Mouse (Mus musculus) MEL (cell line): ENCODE results near the gene Kcnj4. TPM values are rescaled to one million over a fixed set of nuclear protein-coding genes. Genes with fewer than 3 reads are reported as not detected.

Experiments used
- DNase-seq: peaks from one replicate; pipeline ENCODE4 v3.0.0; 2011; ENCODE audit warnings: low read depth, low spot score
- H3K27ac ChIP-seq: 2 replicates; pipeline ENCODE4 v1.5.1; 2012; ENCODE audit warnings: low read depth, mild to moderate bottlenecking, control low read depth, low read length, moderate library complexity; ENCODE audit not compliant: control insufficient read depth
- H3K27me3 ChIP-seq, 2 experiments: fragments of 150-350 bp in 1 of 2; sonication (generic) in 1 of 2; 2 replicates each; pipeline ENCODE4 v1.6.1; 2012; ENCODE audit warnings: low read length in 2 of 2, mild to moderate bottlenecking in 2 of 2, improper control_type of control experiment in 1 of 2, moderate library complexity in 1 of 2; ENCODE audit not compliant: insufficient read depth in 2 of 2, control insufficient read depth in 1 of 2
- H3K36me3 ChIP-seq, 2 experiments: 2 replicates each; pipeline ENCODE4 v1.6.1; 2012 to 2014; ENCODE audit warnings: low read length in 2 of 2, improper control_type of control experiment in 1 of 2, inconsistent platforms in 1 of 2, mild to moderate bottlenecking in 1 of 2; ENCODE audit not compliant: insufficient read depth in 2 of 2, control insufficient read depth in 1 of 2
- H3K4me1 ChIP-seq, 2 experiments: fragments of 150-350 bp in 1 of 2; sonication (generic) in 1 of 2; 2 replicates each; pipeline ENCODE4 v1.6.1; 2012; ENCODE audit warnings: low read length in 2 of 2, improper control_type of control experiment in 1 of 2, mild to moderate bottlenecking in 1 of 2; ENCODE audit not compliant: insufficient read depth in 2 of 2, control insufficient read depth in 1 of 2
- H3K4me3 ChIP-seq, 2 experiments: fragments of 150-350 bp in 1 of 2; sonication (generic) in 1 of 2; 2 replicates each; pipeline ENCODE4 v1.5.1; 2012; ENCODE audit warnings: low read depth in 2 of 2, low read length in 2 of 2, mild to moderate bottlenecking in 2 of 2, moderate library complexity in 2 of 2, control low read depth in 1 of 2, improper control_type of control experiment in 1 of 2; ENCODE audit not compliant: control insufficient read depth in 1 of 2, insufficient read depth in 1 of 2
- H3K79me2 ChIP-seq: 2 replicates; pipeline ENCODE4 v1.6.1; 2012; ENCODE audit warnings: mild to moderate bottlenecking, low read length, moderate library complexity; ENCODE audit not compliant: control insufficient read depth, poor library complexity, insufficient read depth
- H3K9ac ChIP-seq: 2 replicates; pipeline ENCODE4 v1.6.1; 2012; ENCODE audit warnings: low read depth, mild to moderate bottlenecking, control low read depth, low read length, moderate library complexity; ENCODE audit not compliant: control insufficient read depth, poor library complexity, severe bottlenecking
- H3K9me3 ChIP-seq: fragments of 150-350 bp; sonication (generic); replicated peaks from 2 replicates; pipeline ENCODE4 v1.6.1; 2012; ENCODE audit warnings: mild to moderate bottlenecking, low read length, improper control_type of control experiment, moderate library complexity; ENCODE audit not compliant: insufficient read depth
- BHLHE40 ChIP-seq: IDR thresholded peaks from 2 replicates; pipeline ENCODE4 v1.6.1; 2012; ENCODE audit warnings: low read depth, mild to moderate bottlenecking, inconsistent platforms, low read length, improper control_type of control experiment, borderline replicate concordance
- E2F4 ChIP-seq: IDR thresholded peaks from 2 replicates; pipeline ENCODE4 v1.6.1; 2011; ENCODE audit warnings: low read depth, low read length, improper control_type of control experiment, borderline replicate concordance
- EP300 ChIP-seq, 2 experiments: IDR thresholded peaks; 2 replicates each; pipeline ENCODE4 v1.6.1; 2011; ENCODE audit warnings: improper control_type of control experiment in 2 of 2, low read length in 2 of 2, low read depth in 1 of 2, mild to moderate bottlenecking in 1 of 2
- KAT2A ChIP-seq: conservative IDR thresholded peaks from 2 replicates; pipeline ENCODE4 v1.6.1; 2012; ENCODE audit warnings: low read depth, low read length, improper control_type of control experiment, inconsistent platforms
- MXI1 ChIP-seq: IDR thresholded peaks from 2 replicates; pipeline ENCODE4 v1.6.1; 2011; ENCODE audit warnings: mild to moderate bottlenecking, low read depth, low read length, improper control_type of control experiment
- MYB ChIP-seq: IDR thresholded peaks from 2 replicates; pipeline ENCODE4 v1.6.1; 2011; ENCODE audit warnings: mild to moderate bottlenecking, low read depth, low read length, improper control_type of control experiment
- MYC ChIP-seq: IDR thresholded peaks from 2 replicates; pipeline ENCODE4 v1.6.1; 2011; ENCODE audit warnings: low read depth, mild to moderate bottlenecking, low read length, improper control_type of control experiment, moderate library complexity
- NELFE ChIP-seq: IDR thresholded peaks from 2 replicates; pipeline ENCODE4 v1.6.1; 2011; ENCODE audit warnings: low read depth, low read length, improper control_type of control experiment
- NRF1 ChIP-seq: IDR thresholded peaks from 2 replicates; pipeline ENCODE4 v1.6.1; 2014; ENCODE audit warnings: low read depth, mild to moderate bottlenecking, inconsistent platforms, low read length, improper control_type of control experiment, moderate library complexity; ENCODE audit not compliant: poor library complexity, insufficient read depth, severe bottlenecking
- POLR2AphosphoS2 ChIP-seq: IDR thresholded peaks from 2 replicates; pipeline ENCODE4 v1.6.1; 2011; ENCODE audit warnings: low read length, improper control_type of control experiment
- SIN3A ChIP-seq: IDR thresholded peaks from 2 replicates; pipeline ENCODE4 v1.6.1; 2012; ENCODE audit warnings: low read length, improper control_type of control experiment, inconsistent platforms
- SMC3 ChIP-seq: IDR thresholded peaks from 2 replicates; pipeline ENCODE4 v1.6.1; 2011; ENCODE audit warnings: low read depth, low read length, improper control_type of control experiment
- TBP ChIP-seq: IDR thresholded peaks from 2 replicates; pipeline ENCODE4 v1.8.0; 2011; ENCODE audit warnings: low read depth, low read length, improper control_type of control experiment
- TCF12 ChIP-seq: IDR thresholded peaks from 2 replicates; pipeline ENCODE4 v1.6.1; 2014; ENCODE audit warnings: low read depth, mild to moderate bottlenecking, inconsistent platforms, low read length, improper control_type of control experiment, moderate library complexity
- USF2 ChIP-seq, 2 experiments: IDR thresholded peaks; 2 replicates each; pipeline ENCODE4 v1.6.1; 2011 to 2012; ENCODE audit warnings: improper control_type of control experiment in 2 of 2, low read length in 2 of 2, borderline replicate concordance in 1 of 2, inconsistent platforms in 1 of 2, low read depth in 1 of 2, mild to moderate bottlenecking in 1 of 2; ENCODE audit not compliant: insufficient read depth in 1 of 2
- ZC3H11A ChIP-seq: IDR thresholded peaks from 2 replicates; pipeline ENCODE4 v1.6.1; 2012; ENCODE audit warnings: low read depth, mild to moderate bottlenecking, inconsistent platforms, low read length, improper control_type of control experiment
- ZKSCAN1 ChIP-seq: IDR thresholded peaks from 2 replicates; pipeline ENCODE4 v1.6.1; 2012; ENCODE audit warnings: low read depth, mild to moderate bottlenecking, inconsistent platforms, low read length, improper control_type of control experiment, moderate library complexity
- ZMIZ1 ChIP-seq: IDR thresholded peaks from 2 replicates; pipeline ENCODE4 v1.6.1; 2012; ENCODE audit warnings: low read depth, mild to moderate bottlenecking, inconsistent platforms, low read length, improper control_type of control experiment, moderate library complexity
- ZNF384 ChIP-seq: IDR thresholded peaks from 2 replicates; pipeline ENCODE4 v1.6.1; 2012; ENCODE audit warnings: low read depth, mild to moderate bottlenecking, inconsistent platforms, low read length, improper control_type of control experiment
- polyA plus RNA-seq, 2 experiments: library from polyadenylated mRNA; stranded (reverse) in 1 of 2; unstranded in 1 of 2; fragments of >175 nt in 1 of 2; fragments of >200 nt in 1 of 2; gene quantifications; 2 replicates each; pipeline versions ENCODE4 v1.2.1 to v1.2.4; 2012; ENCODE audit warnings: low replicate concordance in 2 of 2, low read depth in 1 of 2; ENCODE audit not compliant: insufficient read length in 2 of 2, insufficient read depth in 1 of 2, missing spikeins in 1 of 2
- total RNA-seq: library from RNA; depleted of rRNA; stranded (reverse); fragments of 300-350 nt; gene quantifications from 2 replicates; pipeline ENCODE4 v1.2.3, GENCODE M21; 2012

Gene Kcnj4
- total and polyA plus RNA-seq, 3 experiments = 0.07 TPM; not detected in 2

DNA sequence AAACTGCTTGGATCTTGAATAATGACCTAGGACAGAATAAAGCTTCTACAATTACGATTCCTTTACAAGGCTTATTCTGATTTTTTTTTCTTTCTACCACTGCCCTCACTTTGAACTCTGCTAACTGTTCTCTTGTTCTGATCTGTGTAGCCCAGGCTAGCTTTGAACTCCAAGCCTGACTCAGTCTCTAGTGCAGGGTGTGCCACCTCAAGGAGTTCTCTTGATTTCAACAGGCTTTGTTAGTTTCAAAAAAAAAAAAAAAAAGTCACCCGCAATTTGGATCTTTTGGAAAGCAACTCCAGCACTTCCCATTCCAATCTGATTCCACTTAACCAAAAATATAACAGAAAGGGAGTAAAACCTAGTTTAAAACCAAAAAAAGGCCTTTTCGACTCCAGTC, 40.5 kb upstream of the Kcnj4 start:
- peaks cover 35% of the 10 kb centered on the region for H3K79me2 ChIP-seq
- H3K9me3 ChIP-seq = no peaks in the 10 kb centered on the region
- H3K27me3 ChIP-seq = no peaks in the 10 kb centered on the region
- H3K4me3 ChIP-seq = peak overlapping the region; percentile 80 to 88
- H3K27ac ChIP-seq = peak overlapping the region; percentile 82
- DNase-seq = peak; percentile 51
- H3K36me3 ChIP-seq = peaks cover 8 to 24% of the 10 kb centered on the region in 2 experiments
- no peak for TF ChIP-seq MYC
- no peak for TF ChIP-seq SMC3
- no peak for TF ChIP-seq ZKSCAN1
- no peak for TF ChIP-seq USF2 (IDR thresholded peaks at IDR 0.05; ENCODE audit: borderline replicate concordance in 1 of 2, insufficient read depth in 1 of 2, low read depth in 1 of 2, low read length in 2 of 2)
- no peak for TF ChIP-seq ZMIZ1
- TF ChIP-seq MYB = no peak
- no peak for TF ChIP-seq TBP
- no peak for TF ChIP-seq ZC3H11A
- no peak for TF ChIP-seq MXI1
- no peak for TF ChIP-seq BHLHE40
- no peak for TF ChIP-seq EP300 (IDR thresholded peaks at IDR 0.05; ENCODE audit: low read depth in 1 of 2, low read length in 2 of 2)
- no peak for TF ChIP-seq TCF12
- TF ChIP-seq ZNF384 = no peak
- no peak for TF ChIP-seq SIN3A
- no peak for TF ChIP-seq POLR2AphosphoS2
- TF ChIP-seq KAT2A = no peak
- TF ChIP-seq E2F4 = no peak
- peaks cover 0 to 12% of the 10 kb centered on the region in 2 experiments; a peak in 2 of 4 replicates for H3K4me1 ChIP-seq
- peak overlapping the region; percentile 86 for H3K9ac ChIP-seq

DNA sequence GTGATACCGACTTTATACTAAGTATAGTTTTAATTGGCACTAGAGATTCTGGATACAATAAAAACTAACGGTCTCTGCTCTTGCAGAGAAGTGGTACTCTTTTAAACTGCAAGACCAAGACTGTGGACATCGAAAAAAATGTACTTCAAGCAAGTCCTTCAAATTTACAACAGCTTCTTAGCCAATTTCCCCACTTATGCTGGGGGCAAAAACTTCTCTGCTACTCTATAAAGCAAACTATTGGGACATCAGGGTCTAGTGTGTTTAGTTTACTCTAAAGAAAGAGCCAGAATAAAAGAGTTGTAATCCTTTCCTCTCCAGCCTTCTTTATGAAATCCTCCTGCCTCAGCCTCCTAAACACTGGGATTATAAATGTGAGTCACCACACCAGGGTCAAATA, 38.9 kb upstream of the Kcnj4 start:
- H3K27me3 ChIP-seq = no peaks in the 10 kb centered on the region
- H3K4me3 ChIP-seq = no peak overlapping the region
- H3K79me2 ChIP-seq = peaks cover 35% of the 10 kb centered on the region
- H3K4me1 ChIP-seq = peaks cover 0 to 12% of the 10 kb centered on the region in 2 experiments; a peak in 2 of 4 replicates
- no peak overlapping the region for H3K27ac ChIP-seq
- H3K9ac ChIP-seq = peak overlapping the region; percentile 12; the same call in 1 of the 2 replicates
- H3K9me3 ChIP-seq = no peaks in the 10 kb centered on the region
- no peak for TF ChIP-seq ZC3H11A
- no peak for TF ChIP-seq NRF1
- TF ChIP-seq ZMIZ1 = no peak
- TF ChIP-seq MXI1 = no peak
- no peak for TF ChIP-seq NELFE
- no peak for TF ChIP-seq MYC
- no peak for TF ChIP-seq KAT2A
- no peak for TF ChIP-seq TBP
- no peak for DNase-seq
- H3K36me3 ChIP-seq = peaks cover 22 to 24% of the 10 kb centered on the region in 2 experiments
